Mouse (Mus musculus) heart, postnatal 0 days (tissue): ENCODE data around the gene Vars.

Experiments
- CTCF ChIP-seq: IDR thresholded peaks from 2 replicates; pipeline ENCODE4 v1.5.1; 2016; ENCODE audit warnings: antibody characterized with exemption, control low read depth, low read depth
- EP300 ChIP-seq: IDR thresholded peaks from 2 replicates; pipeline ENCODE4 v1.6.1; 2016; ENCODE audit warnings: antibody characterized with exemption, low read depth

DNA sequence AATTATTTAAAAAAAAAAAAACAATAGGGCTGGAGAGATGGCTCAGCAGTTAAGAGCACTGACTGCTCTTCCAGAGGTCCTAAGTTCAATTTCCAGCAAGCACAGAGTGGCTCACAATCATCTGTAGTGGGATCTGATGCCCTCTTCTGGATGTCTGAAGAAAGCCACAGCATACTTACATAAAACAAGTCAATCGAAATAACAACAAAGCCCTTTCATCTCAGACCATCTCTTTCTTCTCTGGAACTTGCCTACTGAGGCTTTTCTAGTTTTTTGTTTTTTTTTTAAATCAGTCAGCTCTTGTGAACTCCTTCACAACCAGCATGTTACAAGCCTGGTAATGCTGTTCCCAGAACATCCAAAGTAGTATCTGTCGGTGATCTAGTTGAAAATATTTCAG is 20.1 kb upstream of the Vars start:
- peak; percentile 63 for TF ChIP-seq CTCF
- no peak for TF ChIP-seq EP300
